Mouse (Mus musculus) adrenal gland, postnatal 36 days (tissue): Measurements from ENCODE around the gene Gm20792. TPM values are rescaled to one million over a fixed set of nuclear protein-coding genes. Genes with fewer than 3 reads are reported as not detected.
"Not testable (repeated sequence)": the region's sequence is repeated elsewhere in the genome, so short reads cannot be mapped to it uniquely, and the experiment has no call there.

Experiments
- DNase-seq, 2 experiments: peaks; one replicate each; pipeline ENCODE4 v3.0.0; 2021; ENCODE audit warnings: mixed read lengths in 1 of 2
- long read RNA-seq, 2 experiments: library from polyadenylated mRNA; stranded (forward); transcript quantifications; one replicate each; pipeline ENCODE4 v2.0.0; 2021; ENCODE audit warnings: borderline sequencing depth in 2 of 2
- total RNA-seq, 2 experiments: library from RNA; stranded (reverse); gene quantifications; 2 replicates each; pipeline ENCODE4 v1.2.3; 2021

The Gm20792 gene
- not detected for total RNA-seq
- long read RNA-seq, experiment 1, result 0 reads
- long read RNA-seq, experiment 2, result 0 reads

DNA sequence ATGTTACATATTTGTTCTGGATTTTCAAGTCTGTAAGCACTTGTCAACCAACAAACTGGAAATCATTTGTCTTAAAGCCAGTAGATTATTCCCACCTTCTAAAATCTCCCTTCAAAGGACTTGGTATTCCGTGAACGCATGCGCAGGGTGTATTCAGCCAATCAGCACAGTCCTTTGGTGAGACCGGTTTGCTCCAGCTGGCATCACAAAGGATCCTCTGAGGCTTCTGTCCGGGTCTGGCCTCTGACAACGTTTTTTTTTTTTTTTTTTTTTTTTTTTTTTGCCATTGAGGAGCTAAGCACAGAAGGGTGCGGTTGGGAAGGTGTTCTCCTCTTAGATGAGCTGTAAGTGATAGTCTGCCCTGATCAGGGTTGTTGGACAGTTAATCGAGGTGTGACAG lies at the start of gene Gm20792:
TSS of gene Gm20792 (plus strand) at position 301 of the 400 bp plus-strand sequence.
- DNase-seq, result not testable (repeated sequence)
